Mouse (Mus musculus) layer of hippocampus, adult 9-10 months (tissue): Measurements from ENCODE around the gene Gltp.
A peak's percentile ranks its signal among the peaks of the same experiment; 100 is the strongest.

Experiments used
- DNase-seq: peaks from one replicate; pipeline ENCODE4 v3.0.0; 2022; ENCODE audit warnings: low spot score

Gltp gene

GRCm38 (mm10) chr5:114702403-114703392 is 11.9 kb upstream of the Gltp start:
- DNase-seq, result no peak

DNA sequence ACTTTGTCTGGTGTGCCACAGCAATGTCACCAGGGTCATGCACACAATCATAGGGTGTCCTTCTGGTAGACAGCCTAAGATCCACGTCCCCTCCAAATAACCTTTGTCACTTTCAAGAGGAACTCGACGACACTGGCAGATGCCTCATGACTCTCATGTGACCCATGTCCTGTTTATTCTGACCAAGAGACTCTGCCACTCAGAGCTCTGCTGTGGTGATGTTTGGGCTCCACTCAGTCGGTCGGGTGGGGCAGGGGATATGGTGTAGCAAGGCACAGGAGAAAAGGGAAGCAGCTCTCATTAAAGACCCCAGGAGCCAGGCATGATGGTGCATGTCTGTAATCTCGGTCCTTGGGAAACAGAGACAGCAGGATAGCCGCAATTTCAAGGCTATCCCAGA is 8.2 kb upstream of the Gltp start:
- no peak for DNase-seq

DNA sequence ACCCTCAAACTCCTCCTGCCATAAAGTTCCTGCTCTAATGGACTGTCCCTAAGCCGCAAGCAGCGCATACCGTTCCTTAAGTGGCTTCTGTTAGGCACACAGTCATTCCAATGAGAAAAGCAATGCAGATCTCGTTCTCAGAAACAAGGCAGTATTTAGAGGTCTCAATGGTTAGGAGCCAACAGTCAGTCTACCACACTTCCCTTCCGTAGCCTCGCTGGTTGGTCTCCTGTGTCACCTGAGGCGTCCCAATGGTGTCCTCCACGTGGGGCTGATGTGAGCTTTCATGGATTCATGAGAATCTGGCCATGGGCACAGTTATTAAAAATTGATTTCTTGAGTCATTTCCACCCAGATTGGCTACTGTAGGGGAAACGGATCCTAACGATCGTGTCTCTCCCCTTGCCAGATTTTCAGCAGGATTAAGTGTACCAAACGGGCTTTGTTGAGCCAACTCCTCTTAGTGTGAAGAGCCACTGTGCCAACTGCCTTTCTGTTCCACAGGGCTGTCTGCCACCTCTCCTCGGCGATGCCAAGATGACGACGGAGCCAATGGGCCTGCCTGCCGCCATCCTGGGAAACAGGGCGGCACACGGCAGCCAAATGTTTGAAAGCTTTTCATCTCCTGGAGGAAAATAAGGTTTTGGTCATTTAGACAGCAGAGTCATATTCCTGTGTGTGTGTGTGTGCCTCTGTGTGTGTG is 7.4 kb upstream of the Gltp start:
- DNase-seq, result peak; percentile 72

- no peak for DNase-seq
Observed at GRCm38 (mm10) chr5:114696939-114697338, 6.2 kb upstream of the Gltp start.

- DNase-seq, result no peak
Observed at GRCm38 (mm10) chr5:114695775-114696174, 5.0 kb upstream of the Gltp start.

- no peak for DNase-seq
Observed at GRCm38 (mm10) chr5:114689700-114690366, 951 bp downstream of the Gltp start.

- DNase-seq, result no peak
Observed at GRCm38 (mm10) chr5:114688703-114689102, 2.1 kb downstream of the Gltp start.

GRCm38 (mm10) chr5:114687901-114688300 is 2.9 kb downstream of the Gltp start:
- no peak for DNase-seq

DNA sequence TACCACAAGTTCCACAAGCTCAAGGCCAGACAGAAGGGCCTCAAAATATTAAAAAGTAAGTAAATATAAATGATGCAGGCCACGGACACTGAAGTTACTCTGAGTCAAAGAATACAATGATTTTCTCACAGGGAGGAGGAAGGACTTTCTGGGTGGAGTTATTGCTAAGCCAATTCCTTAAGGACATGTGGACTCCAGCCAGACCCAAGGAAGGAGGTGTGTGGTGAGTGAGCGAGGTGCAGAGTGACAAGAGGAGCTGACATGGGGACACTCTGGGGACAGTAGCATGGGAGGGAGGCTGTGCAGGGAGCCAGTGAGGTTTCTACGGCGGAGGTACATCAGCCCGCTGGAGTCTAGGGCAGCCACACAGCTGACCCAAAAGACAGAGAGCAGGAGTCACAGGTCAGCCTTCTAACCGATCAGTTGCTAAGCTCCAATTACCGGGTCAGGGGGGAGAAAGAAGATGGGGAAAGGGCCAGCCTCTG is 4.0 kb downstream of the Gltp start:
- DNase-seq, result no peak

- DNase-seq, result no peak
Observed at GRCm38 (mm10) chr5:114685986-114686385, 4.8 kb downstream of the Gltp start.

DNA sequence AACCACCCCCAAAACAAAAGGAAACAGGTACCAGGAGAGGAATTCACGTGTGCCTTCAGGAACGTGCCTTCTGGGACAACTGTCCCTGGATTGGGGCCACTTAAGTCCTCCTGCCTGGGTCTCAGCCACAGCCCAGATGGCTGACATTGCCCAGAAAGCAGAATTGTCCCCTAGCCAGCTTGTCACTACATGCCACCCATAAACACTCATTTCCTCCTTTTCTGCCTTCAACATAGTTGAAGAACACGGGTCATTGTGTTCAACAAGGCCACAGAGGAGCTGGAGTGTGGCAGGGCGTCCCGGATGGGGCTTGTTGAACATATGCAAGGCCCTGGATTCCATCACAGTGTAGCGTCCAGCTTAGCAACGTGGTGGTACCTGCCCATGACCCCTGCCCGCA is 9.1 kb downstream of the Gltp start:
- DNase-seq, result no peak

DNA sequence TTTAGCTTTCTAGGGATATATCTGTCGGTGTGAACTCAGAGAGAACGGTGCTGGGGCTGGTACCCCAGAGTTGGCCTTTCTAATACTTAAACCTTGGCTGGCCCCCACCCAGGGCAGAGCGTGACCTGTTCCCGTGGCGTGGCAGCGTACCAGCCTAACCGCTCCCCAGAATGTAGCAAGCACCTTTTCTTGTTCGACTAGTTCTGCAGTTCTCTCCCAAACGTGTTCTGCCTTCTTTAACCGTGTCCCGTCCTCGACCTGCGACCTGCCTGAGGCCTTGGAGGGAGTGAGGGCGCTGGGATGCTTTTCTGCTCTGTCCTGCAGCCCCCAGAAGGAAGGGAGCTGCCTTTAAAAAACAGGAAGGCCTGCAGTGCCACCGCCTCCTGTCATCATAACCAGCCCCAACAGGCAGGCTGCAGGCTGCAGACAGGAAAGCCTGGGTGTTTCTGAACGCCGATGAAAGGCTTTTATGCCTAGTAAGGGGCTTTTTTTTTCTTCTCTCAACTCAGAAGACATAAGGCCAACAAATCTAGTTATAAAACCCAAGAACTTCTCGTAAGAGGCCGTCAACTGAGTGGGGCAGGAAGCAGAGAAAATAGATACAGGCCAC is 10.0 kb downstream of the Gltp start:
- DNase-seq, result no peak

- DNase-seq, result no peak
Observed at GRCm38 (mm10) chr5:114679841-114680591, 10.8 kb downstream of the Gltp start.

DNA sequence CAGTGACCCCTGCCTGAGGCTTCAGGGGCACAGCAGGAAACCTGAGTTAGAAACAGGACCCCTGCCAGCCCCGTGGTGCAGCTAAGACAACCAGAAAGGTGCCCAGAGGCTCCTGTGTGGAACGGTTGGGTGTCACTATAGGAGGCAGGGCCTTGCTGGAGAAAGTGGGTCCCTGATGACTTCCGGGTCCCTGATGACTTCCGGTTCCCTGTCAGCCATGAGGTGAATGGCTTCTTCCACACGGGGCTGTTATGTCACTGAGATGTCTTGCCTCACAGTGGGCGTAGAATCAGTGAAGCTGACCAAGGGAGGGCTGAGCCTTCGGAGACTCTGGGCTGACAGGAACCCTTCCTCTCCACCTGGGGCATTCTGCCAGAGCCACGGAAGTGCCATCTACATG is 16.2 kb downstream of the Gltp start:
- no peak for DNase-seq

GRCm38 (mm10) chr5:114673114-114673513 is 17.7 kb downstream of the Gltp start:
- no peak for DNase-seq

DNA sequence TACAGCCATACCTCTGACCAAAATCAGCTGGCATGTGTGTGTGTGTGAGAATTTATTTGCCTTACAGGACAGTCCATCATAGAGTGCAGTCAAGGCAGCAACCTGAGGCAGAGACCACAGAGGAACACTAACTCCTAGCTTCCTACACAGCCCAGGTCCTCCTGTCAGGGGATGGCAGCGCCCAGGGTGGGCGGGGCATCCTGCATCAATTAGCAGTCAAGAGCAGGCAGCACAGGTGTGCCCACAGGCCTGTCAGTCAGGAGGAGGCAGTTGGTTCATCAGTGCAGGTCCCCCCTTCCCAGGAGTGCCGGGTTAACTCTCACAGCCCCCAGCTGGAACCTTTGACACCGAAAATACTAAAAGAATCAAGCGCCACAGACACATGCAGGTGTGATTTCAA is 21.8 kb downstream of the Gltp start:
- DNase-seq, result no peak

GRCm38 (mm10) chr5:114667228-114667856 is 23.4 kb downstream of the Gltp start:
- peak; percentile 98 for DNase-seq

- no peak for DNase-seq
Observed at GRCm38 (mm10) chr5:114666659-114667058, 24.1 kb downstream of the Gltp start.

DNA sequence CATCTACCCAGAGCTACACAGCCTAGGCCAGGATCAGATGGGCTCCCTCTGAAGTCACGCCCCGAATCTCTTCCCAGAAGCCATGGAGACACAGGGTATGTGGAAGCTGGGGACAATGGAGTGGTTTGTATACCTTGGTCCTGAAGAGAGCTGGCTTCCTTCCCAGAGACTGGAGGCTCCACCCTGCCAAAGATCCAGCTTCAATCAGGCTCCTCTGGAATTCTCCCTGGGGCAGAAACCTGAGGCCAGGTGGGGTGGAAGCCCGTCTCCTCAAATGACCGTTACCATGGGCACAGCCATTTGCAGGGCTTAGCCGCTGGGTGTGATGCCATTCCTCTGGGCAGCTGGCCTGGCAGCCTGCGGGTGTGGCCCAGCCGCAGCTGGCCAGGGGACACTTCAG is 26.0 kb downstream of the Gltp start:
- DNase-seq, result no peak

GRCm38 (mm10) chr5:114664139-114664538 is 26.6 kb downstream of the Gltp start:
- no peak for DNase-seq

GRCm38 (mm10) chr5:114661029-114661428 is 29.8 kb downstream of the Gltp start:
- no peak for DNase-seq
